Mouse (Mus musculus) heart, embryonic 11.5 days (tissue): ENCODE results near the gene Gm10142. TPM values are rescaled to one million over a fixed set of nuclear protein-coding genes. Genes with fewer than 3 reads are reported as not detected.
"Not testable (repeated sequence)": the region's sequence is repeated elsewhere in the genome, so short reads cannot be mapped to it uniquely, and the experiment has no call there.

Experiments
- ATAC-seq: fragments of 200-750 bp; cut with Nextera tagmentation; replicated peaks from 2 replicates; pipeline ENCODE4 v1.8.0; 2017; ENCODE audit warnings: moderate library complexity; ENCODE audit not compliant: insufficient number of reproducible peaks, low FRiP score, low TSS enrichment
- H3K27ac ChIP-seq: fragments of 300-500 bp; sonication (generic); 2 replicates; pipeline ENCODE4 v1.5.1; 2014; ENCODE audit warnings: mild to moderate bottlenecking, low read depth, low read length
- H3K27me3 ChIP-seq: fragments of 300-500 bp; sonication (generic); 2 replicates; pipeline ENCODE4 v1.6.1; 2014; ENCODE audit warnings: mild to moderate bottlenecking, low read length, mixed read lengths; ENCODE audit not compliant: control insufficient read depth, insufficient read depth
- H3K36me3 ChIP-seq: fragments of 300-500 bp; sonication (generic); 2 replicates; pipeline ENCODE4 v1.6.1; 2014; ENCODE audit warnings: mild to moderate bottlenecking, low read length, moderate library complexity, mixed read lengths; ENCODE audit not compliant: control insufficient read depth, insufficient read depth
- H3K4me1 ChIP-seq: fragments of 300-500 bp; sonication (generic); 2 replicates; pipeline ENCODE4 v1.6.1; 2014; ENCODE audit warnings: low read length; ENCODE audit not compliant: control insufficient read depth, insufficient read depth
- H3K4me2 ChIP-seq: fragments of 300-500 bp; sonication (generic); 2 replicates; pipeline ENCODE4 v1.6.1; 2014; ENCODE audit warnings: mild to moderate bottlenecking, moderate library complexity
- H3K4me3 ChIP-seq: fragments of 300-500 bp; sonication (generic); 2 replicates; pipeline ENCODE4 v1.5.1; 2014; ENCODE audit warnings: low read depth, low read length
- H3K9ac ChIP-seq: fragments of 300-500 bp; sonication (generic); 2 replicates; pipeline ENCODE4 v1.6.1; 2014; ENCODE audit warnings: mild to moderate bottlenecking, low read depth, low read length, moderate library complexity
- H3K9me3 ChIP-seq: fragments of 300-500 bp; sonication (generic); replicated peaks from 2 replicates; pipeline ENCODE4 v1.6.1; 2016; ENCODE audit warnings: low read length; ENCODE audit not compliant: control insufficient read depth
- WGBS: fragments of 180-500 bp; shearing (Covaris S2); extraction: QIAGEN DNeasy Blood & Tissue Kit; methylation state at CpG from one replicate; pipeline ENCODE4 v1.1.7; 2014; ENCODE audit not compliant: insufficient replicate concordance; 5-methylcytosine and 5-hydroxymethylcytosine counted together
- polyA plus RNA-seq: library from polyadenylated mRNA; unstranded; fragments of >200 nt; fragmentation: Nextera tagmentation; extraction: Ambion mirVana; gene quantifications from 2 replicates; pipeline ENCODE4 v1.2.1, GENCODE M21; 2014

Gm10142 gene
- polyA plus RNA-seq, 1 experiment from 2014 or later = not detected

DNA sequence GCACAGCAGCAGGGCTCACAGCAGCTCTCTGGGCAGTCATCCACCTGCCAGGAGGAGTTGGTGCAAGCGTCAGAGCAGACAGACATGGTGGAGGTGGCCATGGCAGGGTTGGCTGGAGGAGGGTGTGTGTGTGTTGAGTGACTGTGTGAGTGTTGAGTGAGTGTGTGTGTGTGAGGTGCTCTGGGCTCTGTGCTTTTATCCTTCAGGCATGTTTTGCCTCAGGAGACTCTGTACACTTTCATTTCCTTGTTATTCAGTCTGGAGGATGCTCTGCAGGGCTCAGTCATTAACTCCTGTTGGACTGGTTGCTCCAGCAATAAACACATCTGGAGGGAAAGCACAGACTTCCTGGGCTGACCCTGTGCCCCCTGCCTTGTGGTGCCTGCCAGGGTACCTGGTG lies 35.6 kb downstream of the Gm10142 start, which contains the start of gene Gm9736:
Gene Gm9736, minus strand, starts transcription at position 101 of the 400 bp plus-strand sequence.
- H3K4me3 ChIP-seq, H3K4me2 ChIP-seq, ATAC-seq, H3K36me3 ChIP-seq, H3K4me1 ChIP-seq, H3K9ac ChIP-seq, H3K9me3 ChIP-seq, H3K27ac ChIP-seq, H3K27me3 ChIP-seq: not testable (repeated sequence)
- 46% methylated on average over 1 of the region's 1 CpGs for WGBS

DNA sequence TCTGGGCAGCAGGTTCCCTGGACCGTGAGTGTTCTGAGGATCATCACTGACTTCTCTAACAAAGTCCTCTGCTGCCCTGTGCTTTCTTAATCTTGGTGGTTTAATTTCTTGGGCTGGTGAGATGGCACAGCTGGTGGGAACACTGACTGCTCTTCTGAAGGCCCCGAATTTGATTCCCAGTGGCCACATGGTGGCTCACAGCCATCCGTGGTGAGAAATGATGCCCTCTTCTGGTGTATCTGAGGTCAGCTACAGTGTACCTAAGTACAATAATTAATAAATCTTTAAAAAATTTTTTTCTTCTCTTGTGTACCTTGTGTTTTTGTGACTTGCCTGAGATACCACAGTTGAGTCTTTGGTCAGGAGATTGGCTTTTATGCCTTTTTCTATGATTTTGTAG lies 36.7 kb downstream of the Gm10142 start:
- H3K27me3 ChIP-seq, H3K4me3 ChIP-seq, H3K36me3 ChIP-seq, H3K4me1 ChIP-seq, H3K9me3 ChIP-seq, H3K4me2 ChIP-seq, H3K9ac ChIP-seq, ATAC-seq, H3K27ac ChIP-seq: not testable (repeated sequence)
- 47% methylated on average over 3 of the region's 3 CpGs for WGBS

DNA sequence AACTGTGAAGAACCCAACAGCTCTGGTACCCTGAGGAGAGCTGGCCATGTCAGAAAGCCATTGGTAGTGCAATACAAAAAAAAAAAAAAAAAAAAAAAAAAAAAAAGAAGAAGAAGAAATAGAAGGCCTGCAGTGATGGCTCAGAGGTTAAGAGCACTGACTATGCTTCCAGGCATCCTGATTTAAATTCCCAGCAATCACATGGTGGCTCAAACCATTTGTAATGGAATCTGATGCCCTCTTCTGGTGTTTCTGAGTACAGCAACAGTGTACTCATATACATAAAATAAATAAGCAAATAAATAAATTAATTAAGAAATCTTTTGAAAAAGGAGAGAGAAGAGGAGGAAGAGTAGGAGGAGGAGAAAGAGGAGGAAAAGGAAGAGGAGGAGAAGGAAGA lies 37.8 kb downstream of the Gm10142 start:
- no peak overlapping the region for H3K4me3 ChIP-seq
- no peak overlapping the region for H3K27ac ChIP-seq
- H3K9me3 ChIP-seq = no peaks in the 10 kb centered on the region
- H3K9ac ChIP-seq = no peak overlapping the region
- ATAC-seq = no peak
- no peaks in the 10 kb centered on the region for H3K27me3 ChIP-seq
- no peak overlapping the region for H3K4me2 ChIP-seq
- H3K36me3 ChIP-seq = no peaks in the 10 kb centered on the region
- no peaks in the 10 kb centered on the region for H3K4me1 ChIP-seq

GRCm38 (mm10) chr10:77759582-77759981 lies 44.0 kb downstream of the Gm10142 start, which contains the start of gene Gm3233:
TSS of gene Gm3233 (minus strand) at chr10:77759682.
- H3K27ac ChIP-seq, H3K9me3 ChIP-seq, H3K4me2 ChIP-seq, H3K9ac ChIP-seq, H3K36me3 ChIP-seq, H3K27me3 ChIP-seq, ATAC-seq, H3K4me3 ChIP-seq, H3K4me1 ChIP-seq: not testable (repeated sequence)
- no CpG with 5 or more reads among the region's 1 CpGs for WGBS

Other genes with a start within 250 kb of the Gm10142 start
- 26.2 and 28.1 TPM in 2 replicates for gene Fam207a, start 200.0 kb upstream of the Gm10142 start, polyA plus RNA-seq
- 2.3 and 2.4 TPM in 2 replicates for gene Itgb2, start 185.6 kb upstream of the Gm10142 start, polyA plus RNA-seq
- gene Pttg1ip, start 134.1 kb upstream of the Gm10142 start, polyA plus RNA-seq = 108 and 113 TPM in 2 replicates
- gene Sumo3, start 109.7 kb upstream of the Gm10142 start, polyA plus RNA-seq = 165 and 212 TPM in 2 replicates
- gene Gm49325, start 109.6 kb upstream of the Gm10142 start, polyA plus RNA-seq = not detected in 2 replicates
- gene Ube2g2, start 93.5 kb upstream of the Gm10142 start, polyA plus RNA-seq = 38.0 and 42.9 TPM in 2 replicates
- not detected in 2 replicates for gene Tspear, start 29.2 kb upstream of the Gm10142 start, polyA plus RNA-seq
- gene Gm19402, start 25.1 kb upstream of the Gm10142 start, polyA plus RNA-seq = not detected in 2 replicates
- not detected in 2 replicates for gene Gm9508, start 18.6 kb upstream of the Gm10142 start, polyA plus RNA-seq
- not detected in 2 replicates for gene Gm10272, start 9.2 kb upstream of the Gm10142 start, polyA plus RNA-seq
- not detected in 2 replicates for gene Gm10024, start 4.3 kb upstream of the Gm10142 start, polyA plus RNA-seq
- gene Krtap12-1, start 4.8 kb downstream of the Gm10142 start, polyA plus RNA-seq = not detected in 2 replicates
- gene Gm10100, start 10.7 kb downstream of the Gm10142 start, polyA plus RNA-seq = not detected in 2 replicates
- gene Gm18596, start 26.8 kb downstream of the Gm10142 start, polyA plus RNA-seq = not detected in 2 replicates
- not detected in 2 replicates for gene Gm9736, start 35.5 kb downstream of the Gm10142 start, polyA plus RNA-seq
- not detected in 2 replicates for gene Gm3233, start 43.9 kb downstream of the Gm10142 start, polyA plus RNA-seq
- gene Gm3238, start 55.5 kb downstream of the Gm10142 start, polyA plus RNA-seq = not detected in 2 replicates
- not detected in 2 replicates for gene Gm7138, start 61.1 kb downstream of the Gm10142 start, polyA plus RNA-seq
- gene Gm3250, start 66.7 kb downstream of the Gm10142 start, polyA plus RNA-seq = not detected in 2 replicates
- gene Gm7137, start 72.4 kb downstream of the Gm10142 start, polyA plus RNA-seq = not detected in 2 replicates
- not detected in 2 replicates for gene Gm9639, start 79.3 kb downstream of the Gm10142 start, polyA plus RNA-seq
- not detected in 2 replicates for gene Gm19668, start 83.3 kb downstream of the Gm10142 start, polyA plus RNA-seq
- gene Gm9507, start 96.0 kb downstream of the Gm10142 start, polyA plus RNA-seq = not detected in 2 replicates
- not detected in 2 replicates for gene Gm2696, start 98.9 kb downstream of the Gm10142 start, polyA plus RNA-seq
- not detected in 2 replicates for gene Krtap10-4, start 111.3 kb downstream of the Gm10142 start, polyA plus RNA-seq
- not detected in 2 replicates for gene Krtap10-10, start 120.1 kb downstream of the Gm10142 start, polyA plus RNA-seq
- gene Gm36176, start 131.0 kb downstream of the Gm10142 start, polyA plus RNA-seq = not detected in 2 replicates
- not detected in 2 replicates for gene Gm10318, start 137.1 kb downstream of the Gm10142 start, polyA plus RNA-seq
- gene Gm3285, start 146.2 kb downstream of the Gm10142 start, polyA plus RNA-seq = not detected in 2 replicates
- gene Lrrc3, start 186.7 kb downstream of the Gm10142 start, polyA plus RNA-seq = 1.5 and 1.8 TPM in 2 replicates